ENCODE assay signal across 21 mouse cellular contexts in the genomic region with DNA sequence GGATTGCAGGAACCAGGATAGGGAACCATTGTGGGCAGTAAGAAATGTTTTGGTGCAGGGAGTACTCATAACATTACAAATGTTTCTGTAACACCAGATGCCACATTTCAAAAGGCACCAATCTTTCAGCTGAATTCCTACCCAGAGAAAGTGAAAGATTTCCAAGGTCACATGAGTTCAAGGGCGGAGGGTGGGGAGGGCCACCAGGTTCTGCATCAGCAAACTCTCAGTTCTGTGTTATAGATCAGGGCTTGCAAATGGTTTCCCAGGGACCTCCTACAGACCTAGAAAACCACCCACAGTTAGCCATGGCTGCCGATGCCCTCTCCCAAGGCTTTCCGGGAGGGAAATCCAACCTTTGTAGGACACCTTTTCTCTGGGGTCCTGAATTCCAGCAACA. TPM values are rescaled to one million over a fixed set of nuclear protein-coding genes. Genes with fewer than 3 reads are reported as not detected.
DNase-seq lines count a peak whose midpoint lies in the region; ATAC-seq and TF ChIP-seq lines count a peak whose summit lies in the region.
"Had no signal": no experiment of that assay in that cellular context is flagged by ENCODE, and none has a peak within 500 bp of the region (broad histone marks: within the 10 kb centered on the region; RNA-seq: fewer than 3 reads in every experiment).

No protein-coding gene starts in this region.

- TF ChIP-seq CTCF in lung, postnatal 0 days (IDR thresholded peaks at IDR 0.05) = no peak
- no peak for TF ChIP-seq CTCF in bone marrow, adult 2 months (IDR thresholded peaks at IDR 0.05; ENCODE audit: control insufficient read depth, insufficient read depth, low read length)

- H3K4me3 ChIP-seq in lung, postnatal 0 days (ENCODE audit: low read depth, low read length) = no peak overlapping the region
- H3K4me3 ChIP-seq in bone marrow, adult 2 months (replicated peaks; ENCODE audit: control insufficient read depth, low read depth, low read length) = no peak overlapping the region
- H3K4me3 ChIP-seq: embryonic facial prominence, embryonic 13.5 days; forebrain, embryonic 12.5 days; heart, embryonic 10.5 days; heart, embryonic 15.5 days; hindbrain, embryonic 13.5 days had no signal

- 88% methylated on average over 3 of the region's 3 CpGs for WGBS in lung, postnatal 0 days
- 67% methylated on average over 3 of the region's 3 CpGs for WGBS in bone marrow, adult 2 months

- no peak for TF ChIP-seq EP300 in lung, postnatal 0 days (IDR thresholded peaks at IDR 0.05)

- H3K4me2 ChIP-seq in lung, postnatal 0 days (replicated peaks; ENCODE audit: low read depth, low read length) = no peak overlapping the region
- H3K4me2 ChIP-seq: embryonic facial prominence, embryonic 13.5 days; forebrain, embryonic 12.5 days; heart, embryonic 15.5 days; hindbrain, embryonic 13.5 days had no signal

- H3K27me3 ChIP-seq in lung, postnatal 0 days (replicated peaks; ENCODE audit: insufficient read depth, low read length) = no peaks in the 10 kb centered on the region
- no peaks in the 10 kb centered on the region for H3K27me3 ChIP-seq in splenic B cell, adult 2 months (ENCODE audit: control insufficient read depth, insufficient read depth, low read length, poor library complexity, severe bottlenecking)
- H3K27me3 ChIP-seq: embryonic facial prominence, embryonic 13.5 days; heart, embryonic 15.5 days had no signal

- peaks cover 16% of the 10 kb centered on the region; the same call in 1 of the 2 replicates for H3K4me1 ChIP-seq in lung, postnatal 0 days (ENCODE audit: insufficient read depth, low read depth, low read length)
- H3K4me1 ChIP-seq in bone marrow, adult 2 months (ENCODE audit: control insufficient read depth, insufficient read depth, low read length) = peaks cover 1% of the 10 kb centered on the region; the same call in 1 of the 2 replicates

- no peak for TF ChIP-seq POLR2A in bone marrow, adult 2 months (IDR thresholded peaks at IDR 0.05; ENCODE audit: borderline replicate concordance, control insufficient read depth, low read depth, low read length)

- DNase-seq in lung, postnatal 36 days = peak; percentile 40
- no peak for DNase-seq in lung, postnatal 0 days (ENCODE audit: low spot score)
- DNase-seq in B cell, adult 2 months = peak; percentile 72 to 80
- peak; percentile 83 for DNase-seq in splenic B cell, adult 2 months (ENCODE audit: low read depth, low spot score)
- no peak for DNase-seq in left cerebral cortex, postnatal 25 days (ENCODE audit: low spot score in 2 of 2)
- DNase-seq: adrenal gland, adult 8-10 months; adrenal gland, postnatal 36 days; cerebellum, adult 11 months; cerebellum, adult 9-10 months; cerebellum, postnatal 25 days; gastrocnemius, postnatal 10 days; heart, adult 18-20 months; heart, postnatal 14 days had no signal

- intact Hi-C loops in left cerebral cortex, postnatal 25 days (cut with DNase I) = no loop called here

- no peak overlapping the region for H3K9ac ChIP-seq in lung, postnatal 0 days (replicated peaks; ENCODE audit: low read depth)
- H3K9ac ChIP-seq: embryonic facial prominence, embryonic 13.5 days; forebrain, embryonic 12.5 days; heart, embryonic 15.5 days; hindbrain, embryonic 13.5 days had no signal

- no peaks in the 10 kb centered on the region for H3K36me3 ChIP-seq in lung, postnatal 0 days (ENCODE audit: insufficient read depth, low read length)
- no peaks in the 10 kb centered on the region for H3K36me3 ChIP-seq in splenic B cell, adult 2 months (ENCODE audit: control insufficient read depth, insufficient read depth, low read length, poor library complexity, severe bottlenecking)
- H3K36me3 ChIP-seq: embryonic facial prominence, embryonic 13.5 days; forebrain, embryonic 12.5 days; G1E; heart, embryonic 10.5 days; heart, embryonic 15.5 days; hindbrain, embryonic 13.5 days had no signal

- no peaks in the 10 kb centered on the region for H3K9me3 ChIP-seq in lung, postnatal 0 days (ENCODE audit: low read length)
- H3K9me3 ChIP-seq: embryonic facial prominence, embryonic 13.5 days; forebrain, embryonic 12.5 days; G1E; heart, embryonic 10.5 days; heart, embryonic 15.5 days; hindbrain, embryonic 13.5 days had no signal

- no peak for ATAC-seq in lung, postnatal 0 days
- ATAC-seq: forebrain, embryonic 16.5 days had no signal

- H3K27ac ChIP-seq in lung, postnatal 0 days (ENCODE audit: low read length) = no peak overlapping the region
- H3K27ac ChIP-seq in bone marrow, adult 2 months (ENCODE audit: control insufficient read depth, insufficient read depth, low read depth, low read length, poor library complexity) = peak overlapping the region; percentile 36; the same call in 1 of the 2 replicates
- H3K27ac ChIP-seq: embryonic facial prominence, embryonic 13.5 days; forebrain, embryonic 12.5 days; heart, embryonic 10.5 days; heart, embryonic 15.5 days; hindbrain, embryonic 13.5 days had no signal

RNA-seq across cellular contexts. Expression of a gene that starts 8.3 kb away (rescaled TPM):
- polyA plus RNA-seq in lung, postnatal 0 days (2015; fragmentation: Nextera tagmentation; extraction: Ambion mirVana) = 19.5 and 20.9 TPM in 2 replicates
- polyA plus RNA-seq in bone marrow, adult 2 months (2011; ENCODE audit: insufficient read depth, insufficient read length, low replicate concordance, missing spikeins) = 8.8 and 16.3 TPM in 2 replicates
- total RNA-seq in left cerebral cortex, postnatal 25 days (2021) = 10 to 100 TPM; 11.8 to 14.2 TPM
- total RNA-seq: G1E had no signal

RNA-seq across cellular contexts. Expression of a gene that starts 20.5 kb away (rescaled TPM):
- polyA plus RNA-seq in lung, postnatal 0 days (2015; fragmentation: Nextera tagmentation; extraction: Ambion mirVana) = 28.2 and 30.3 TPM in 2 replicates
- polyA plus RNA-seq in bone marrow, adult 2 months (2011; ENCODE audit: insufficient read depth, insufficient read length, low replicate concordance, missing spikeins) = 9.3 and 17.5 TPM in 2 replicates
- 10 to 100 TPM; 16.6 to 17.9 TPM for total RNA-seq in left cerebral cortex, postnatal 25 days (2021)

RNA-seq across cellular contexts. Expression of a gene that starts 57.2 kb away (rescaled TPM):
- 17.9 and 21.0 TPM in 2 replicates for polyA plus RNA-seq in lung, postnatal 0 days (2015; fragmentation: Nextera tagmentation; extraction: Ambion mirVana)
- polyA plus RNA-seq in bone marrow, adult 2 months (2011; ENCODE audit: insufficient read depth, insufficient read length, low replicate concordance, missing spikeins) = 4.3 and 7.6 TPM in 2 replicates
- 10 to 100 TPM; 66.5 to 73.7 TPM for total RNA-seq in left cerebral cortex, postnatal 25 days (2021)

Comparison
In these comparisons a context has a peak if more than half of its experiments do, and no peak if none do; other contexts are left out.
1. DNase-seq: peak in lung, postnatal 36 days (single experiment), B cell, adult 2 months (2 of 2) and splenic B cell, adult 2 months (single experiment); none in lung, postnatal 0 days (single experiment) and left cerebral cortex, postnatal 25 days (0 of 2).